Mouse (Mus musculus): ENCODE results near the gene Apbb1ip.
"Not testable (repeated sequence)": the region's sequence is repeated elsewhere in the genome, so short reads cannot be mapped to it uniquely, and the experiment has no call there.

Apbb1ip gene

GRCm38 (mm10) chr2:22857501-22857900 is 83.6 kb downstream of the Apbb1ip start:
- no peak for DNase-seq

- DNase-seq = no peak
These were observed 88.3 kb downstream of the Apbb1ip start for GRCm38 (mm10) chr2:22862194-22862593.

GRCm38 (mm10) chr2:22864394-22865037 is 90.6 kb downstream of the Apbb1ip start:
- peak; percentile 54 to 67 for DNase-seq

GRCm38 (mm10) chr2:22865818-22866217 is 91.9 kb downstream of the Apbb1ip start:
- DNase-seq = no peak

- DNase-seq = no peak
These were observed 93.1 kb downstream of the Apbb1ip start for GRCm38 (mm10) chr2:22866894-22867424.

- no peak for DNase-seq
These were observed 99.3 kb downstream of the Apbb1ip start for GRCm38 (mm10) chr2:22873159-22873558.

- no peak for DNase-seq
These were observed 100.7 kb downstream of the Apbb1ip start for GRCm38 (mm10) chr2:22874628-22875027.

- no peak for DNase-seq
These were observed 102.7 kb downstream of the Apbb1ip start for GRCm38 (mm10) chr2:22876614-22877013.

- DNase-seq = no peak
These were observed 104.9 kb downstream of the Apbb1ip start for GRCm38 (mm10) chr2:22878781-22879180.

- DNase-seq = not testable (repeated sequence)
These were observed 106.8 kb downstream of the Apbb1ip start for GRCm38 (mm10) chr2:22880726-22881125.

GRCm38 (mm10) chr2:22894932-22895281 is 121.0 kb downstream of the Apbb1ip start:
- DNase-seq = peak in 1 of 2 experiments; percentile 7

- peak; percentile 93 for DNase-seq
These were observed 121.7 kb downstream of the Apbb1ip start, which contains the start of gene Pdss1 for GRCm38 (mm10) chr2:22895282-22896273. Gene Pdss1 (plus strand): TSS chr2:22895522.

- DNase-seq = no peak
These were observed 130.1 kb downstream of the Apbb1ip start for GRCm38 (mm10) chr2:22903947-22904346.

- DNase-seq = no peak
These were observed 140.5 kb downstream of the Apbb1ip start for GRCm38 (mm10) chr2:22914421-22914820.

GRCm38 (mm10) chr2:22918651-22919050 is 144.8 kb downstream of the Apbb1ip start:
- no peak for DNase-seq

Measured in cerebellum, adult 18-20 months (tissue).